Mouse (Mus musculus): ENCODE measurements at regions not wholly inside any gene's neighbourhood (a gene's known extent, or its start where the extent isn't known, plus 50 kb on each side); places are given as distances from the start of the nearest gene placed in this dataset.
"Not testable (repeated sequence)": the region's sequence is repeated elsewhere in the genome, so short reads cannot be mapped to it uniquely, and the experiment has no call there.

GRCm38 (mm10) chr7:138708373-138708772, 137.5 kb upstream of the Ppp2r2d start:
- TF ChIP-seq CTCF (IDR thresholded peaks at IDR 0.05; ENCODE audit: insufficient read depth, low read depth, low read length) (no peak), POLR2A (IDR thresholded peaks at IDR 0.05; ENCODE audit: insufficient read depth, low read depth, low read length) (no peak)
- Histone ChIP-seq H3K27ac (ENCODE audit: insufficient read depth, low read depth, low read length) (no peak overlapping the region), H3K4me1 (ENCODE audit: control insufficient read depth, insufficient read depth, low read length) (peaks cover 6% of the 10 kb centered on the region; the same call in 1 of the 2 replicates), H3K4me3 (ENCODE audit: insufficient read depth, low read depth, low read length) (no peak overlapping the region)
- 84% methylated on average over 6 of the region's 6 CpGs for WGBS

- 68% methylated on average over 1 of the region's 1 CpGs for WGBS
- H3K27ac ChIP-seq (ENCODE audit: insufficient read depth, low read depth, low read length); H3K4me1 ChIP-seq (ENCODE audit: control insufficient read depth, insufficient read depth, low read length); H3K4me3 ChIP-seq (ENCODE audit: insufficient read depth, low read depth, low read length): not testable (repeated sequence)
Observed at GRCm38 (mm10) chr7:138699599-138699998, 146.3 kb upstream of the Ppp2r2d start.

- no peak for TF ChIP-seq CTCF (IDR thresholded peaks at IDR 0.05; ENCODE audit: insufficient read depth, low read depth, low read length)
- TF ChIP-seq POLR2A (IDR thresholded peaks at IDR 0.05; ENCODE audit: insufficient read depth, low read depth, low read length) = no peak
- Histone ChIP-seq H3K4me3 (ENCODE audit: insufficient read depth, low read depth, low read length) (no peak overlapping the region), H3K27ac (ENCODE audit: insufficient read depth, low read depth, low read length) (no peak overlapping the region), H3K4me1 (ENCODE audit: control insufficient read depth, insufficient read depth, low read length) (no peaks in the 10 kb centered on the region)
- WGBS = 74% methylated on average over 7 of the region's 7 CpGs
Observed at GRCm38 (mm10) chr7:138682161-138682560, 163.7 kb upstream of the Ppp2r2d start.

GRCm38 (mm10) chr7:138680530-138680929, 165.3 kb upstream of the Ppp2r2d start:
- Histone ChIP-seq H3K4me1 (ENCODE audit: control insufficient read depth, insufficient read depth, low read length) (no peaks in the 10 kb centered on the region), H3K4me3 (ENCODE audit: insufficient read depth, low read depth, low read length) (no peak overlapping the region), H3K27ac (ENCODE audit: insufficient read depth, low read depth, low read length) (no peak overlapping the region)
- 91% methylated on average over 5 of the region's 5 CpGs for WGBS
- no peak for TF ChIP-seq POLR2A (IDR thresholded peaks at IDR 0.05; ENCODE audit: insufficient read depth, low read depth, low read length)
- no peak for TF ChIP-seq CTCF (IDR thresholded peaks at IDR 0.05; ENCODE audit: insufficient read depth, low read depth, low read length)

- WGBS = 90% methylated on average over 2 of the region's 2 CpGs
- no peak for TF ChIP-seq CTCF (IDR thresholded peaks at IDR 0.05; ENCODE audit: insufficient read depth, low read depth, low read length)
- no peak for TF ChIP-seq POLR2A (IDR thresholded peaks at IDR 0.05; ENCODE audit: insufficient read depth, low read depth, low read length)
- Histone ChIP-seq H3K4me1 (ENCODE audit: control insufficient read depth, insufficient read depth, low read length) (no peaks in the 10 kb centered on the region), H3K27ac (ENCODE audit: insufficient read depth, low read depth, low read length) (no peak overlapping the region), H3K4me3 (ENCODE audit: insufficient read depth, low read depth, low read length) (no peak overlapping the region)
Observed at GRCm38 (mm10) chr7:138679575-138679974, 166.3 kb upstream of the Ppp2r2d start.

- no peak overlapping the region for H3K4me3 ChIP-seq (ENCODE audit: insufficient read depth, low read depth, low read length)
- TF ChIP-seq CTCF (IDR thresholded peaks at IDR 0.05; ENCODE audit: insufficient read depth, low read depth, low read length) (no peak), POLR2A (IDR thresholded peaks at IDR 0.05; ENCODE audit: insufficient read depth, low read depth, low read length) (no peak)
- WGBS = 52% methylated on average over 1 of the region's 1 CpGs
- no peak overlapping the region for H3K27ac ChIP-seq (ENCODE audit: insufficient read depth, low read depth, low read length)
- H3K4me1 ChIP-seq (ENCODE audit: control insufficient read depth, insufficient read depth, low read length) = peaks cover 13% of the 10 kb centered on the region
Observed at GRCm38 (mm10) chr7:138672959-138673358, 172.9 kb upstream of the Ppp2r2d start.

- TF ChIP-seq POLR2A (IDR thresholded peaks at IDR 0.05; ENCODE audit: insufficient read depth, low read depth, low read length) = no peak
- TF ChIP-seq CTCF (IDR thresholded peaks at IDR 0.05; ENCODE audit: insufficient read depth, low read depth, low read length) = no peak
- peaks cover 24% of the 10 kb centered on the region for H3K4me1 ChIP-seq (ENCODE audit: control insufficient read depth, insufficient read depth, low read length)
- WGBS = 24% methylated on average over 4 of the region's 4 CpGs
- peak overlapping the region; percentile 76; the same call in 1 of the 2 replicates for H3K27ac ChIP-seq (ENCODE audit: insufficient read depth, low read depth, low read length)
- no peak overlapping the region for H3K4me3 ChIP-seq (ENCODE audit: insufficient read depth, low read depth, low read length)
Observed at GRCm38 (mm10) chr7:138668337-138668736, 177.5 kb upstream of the Ppp2r2d start.

GRCm38 (mm10) chr7:138660124-138660523, 185.8 kb upstream of the Ppp2r2d start:
- H3K4me3 ChIP-seq (ENCODE audit: insufficient read depth, low read depth, low read length) = no peak overlapping the region
- WGBS = 96% methylated on average over 4 of the region's 4 CpGs
- no peak for TF ChIP-seq POLR2A (IDR thresholded peaks at IDR 0.05; ENCODE audit: insufficient read depth, low read depth, low read length)

GRCm38 (mm10) chr7:138657521-138657920, 188.4 kb upstream of the Ppp2r2d start:
- Histone ChIP-seq H3K27ac (ENCODE audit: insufficient read depth, low read depth, low read length) (no peak overlapping the region), H3K4me3 (ENCODE audit: insufficient read depth, low read depth, low read length) (no peak overlapping the region), H3K4me1 (ENCODE audit: control insufficient read depth, insufficient read depth, low read length) (peaks cover 2% of the 10 kb centered on the region)
- TF ChIP-seq POLR2A (IDR thresholded peaks at IDR 0.05; ENCODE audit: insufficient read depth, low read depth, low read length) (no peak), CTCF (IDR thresholded peaks at IDR 0.05; ENCODE audit: insufficient read depth, low read depth, low read length) (no peak)
- 71% methylated on average over 4 of the region's 4 CpGs for WGBS

More at GRCm38 (mm10) chr7:138660124-138660523, 185.8 kb upstream of the Ppp2r2d start:
- H3K4me1 ChIP-seq (ENCODE audit: control insufficient read depth, insufficient read depth, low read length) = peaks cover 2% of the 10 kb centered on the region
- H3K27ac ChIP-seq (ENCODE audit: insufficient read depth, low read depth, low read length) = no peak overlapping the region

GRCm38 (mm10) chr7:138657076-138657475, 188.8 kb upstream of the Ppp2r2d start:
- Histone ChIP-seq H3K27ac (ENCODE audit: insufficient read depth, low read depth, low read length) (no peak overlapping the region), H3K4me3 (ENCODE audit: insufficient read depth, low read depth, low read length) (no peak overlapping the region), H3K4me1 (ENCODE audit: control insufficient read depth, insufficient read depth, low read length) (peaks cover 2% of the 10 kb centered on the region)
- WGBS = 85% methylated on average over 2 of the region's 2 CpGs
- TF ChIP-seq CTCF (IDR thresholded peaks at IDR 0.05; ENCODE audit: insufficient read depth, low read depth, low read length) (no peak), POLR2A (IDR thresholded peaks at IDR 0.05; ENCODE audit: insufficient read depth, low read depth, low read length) (no peak)
